Mouse (Mus musculus): ENCODE measurements around the gene Uvssa.
"Not testable (repeated sequence)": the region's sequence is repeated elsewhere in the genome, so short reads cannot be mapped to it uniquely, and the experiment has no call there.

The Uvssa gene

GRCm38 (mm10) chr5:33378302-33378854, at the start of gene Uvssa:
Gene Uvssa (plus strand): TSS chr5:33378549.
- peak; percentile 100 for DNase-seq

- no peak for DNase-seq
Measured at GRCm38 (mm10) chr5:33334381-33335272, 43.7 kb upstream of the Uvssa start.

DNA sequence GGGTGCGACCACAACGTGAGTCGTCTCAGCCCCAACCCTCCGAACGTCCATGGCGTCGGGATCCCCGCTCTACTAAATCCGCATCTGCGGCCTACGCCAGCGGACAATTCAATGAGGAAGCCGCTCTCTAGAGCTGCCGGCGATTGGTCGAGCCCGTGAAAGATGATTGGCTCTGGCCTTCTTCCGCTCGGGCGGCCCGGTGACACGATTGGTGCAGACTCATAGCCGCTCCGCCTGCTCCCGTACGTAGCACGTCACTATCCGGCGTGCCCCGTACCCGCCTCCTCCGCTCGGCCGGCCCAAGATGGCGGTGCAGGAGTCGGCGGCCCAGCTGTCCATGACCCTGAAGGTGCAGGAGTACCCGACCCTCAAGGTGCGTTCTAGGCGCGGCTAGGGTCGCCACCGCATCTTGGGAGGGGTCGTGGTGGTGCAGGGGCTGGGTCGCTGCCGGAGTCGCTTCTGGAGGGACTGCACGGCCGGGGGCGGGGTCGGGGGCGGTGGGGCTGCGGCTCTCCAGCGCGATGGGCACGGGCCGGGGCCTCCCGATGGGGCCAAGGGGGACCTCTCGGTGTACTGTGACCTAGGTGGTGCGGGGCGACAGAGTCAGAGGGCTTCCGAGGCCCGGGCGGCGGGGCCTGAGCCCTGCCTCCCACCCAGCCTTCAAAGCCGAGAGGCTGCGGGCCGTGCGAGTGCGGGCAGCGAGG, 42.9 kb upstream of the Uvssa start, which contains the start of gene Maea:
Maea (plus strand) TSS at position 237 of the 704 bp plus-strand sequence.
- DNase-seq = peak; percentile 96

- DNase-seq = peak; percentile 31
Measured at GRCm38 (mm10) chr5:33335977-33336360, 42.4 kb upstream of the Uvssa start.

DNA sequence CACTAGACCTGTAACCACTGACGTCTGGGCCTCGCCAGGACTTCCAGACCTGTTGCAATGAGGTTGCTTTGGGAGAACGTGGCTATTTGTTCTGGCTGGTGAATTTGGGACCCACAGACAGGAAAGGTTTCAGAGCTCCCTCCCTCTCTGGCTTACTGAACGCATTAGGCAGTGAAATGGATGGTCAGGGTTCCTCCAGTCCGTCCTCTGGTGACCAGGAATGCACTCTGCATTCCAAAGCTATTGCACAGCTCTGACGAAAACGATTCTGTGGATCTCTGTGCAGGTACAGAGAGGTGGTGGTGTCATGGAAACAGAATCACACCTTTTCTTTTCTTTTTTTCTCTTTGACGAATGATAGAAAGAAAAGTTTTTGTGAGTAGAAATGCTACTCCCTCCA, 41.1 kb upstream of the Uvssa start:
- DNase-seq = no peak

DNA sequence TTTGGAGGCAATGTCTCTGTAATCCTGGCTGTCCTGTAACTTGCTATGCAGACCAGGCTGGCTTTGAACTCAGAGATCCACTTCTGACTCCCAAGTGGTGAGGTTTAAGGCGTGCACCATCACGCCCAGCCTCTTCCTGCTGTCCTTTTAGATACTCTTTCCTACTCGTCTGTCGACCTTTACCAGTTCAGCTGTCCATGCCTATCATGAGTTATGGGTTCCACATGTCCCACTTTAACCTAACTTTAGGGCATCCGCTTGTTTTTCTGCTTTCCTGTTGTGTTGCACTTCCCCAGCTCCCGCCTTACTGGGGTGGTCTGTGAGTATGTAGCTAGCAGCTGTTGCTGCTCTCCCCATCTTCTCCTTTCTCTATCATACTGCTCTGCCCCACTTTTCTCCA, 37.2 kb upstream of the Uvssa start:
- DNase-seq = no peak

DNA sequence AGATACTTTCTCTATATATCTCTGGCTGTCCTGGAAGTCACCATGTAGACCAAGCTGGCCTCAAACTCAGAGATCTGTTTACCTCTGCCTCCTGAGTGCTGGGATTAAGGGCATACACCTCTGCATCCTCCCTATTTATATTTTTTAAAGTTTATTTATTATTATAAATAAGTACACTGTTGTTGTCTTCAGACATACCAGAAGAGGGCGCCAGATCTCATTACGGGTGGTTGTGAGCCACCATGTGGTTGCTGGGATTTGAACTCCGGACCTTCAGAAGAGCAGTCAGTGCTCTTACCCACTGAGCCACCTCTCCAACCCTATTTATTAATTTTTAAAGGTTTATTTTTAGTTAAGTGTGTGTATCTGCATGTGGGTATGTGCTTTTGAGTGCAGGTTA, 36.1 kb upstream of the Uvssa start:
- not testable (repeated sequence) for DNase-seq

DNA sequence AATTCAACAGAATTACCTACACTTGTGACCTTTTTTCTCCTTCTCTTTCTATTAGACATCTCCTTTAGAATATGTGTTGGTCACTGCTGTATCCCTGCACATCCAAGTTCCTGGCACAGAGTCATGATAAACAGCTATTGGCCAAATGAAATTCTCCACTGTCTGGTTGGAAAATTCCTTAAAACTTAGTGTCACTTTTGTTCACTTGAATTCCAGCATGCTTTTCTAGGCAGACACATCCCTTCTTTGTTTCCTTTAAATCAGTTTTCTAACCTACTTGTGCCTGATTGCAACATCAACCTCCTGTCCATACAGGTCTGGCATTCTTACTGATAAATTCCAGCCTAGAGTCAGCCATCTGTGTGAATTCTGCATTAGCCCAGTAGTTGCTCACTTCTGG, 35.5 kb upstream of the Uvssa start:
- no peak for DNase-seq

GRCm38 (mm10) chr5:33343571-33343970, 34.8 kb upstream of the Uvssa start:
- DNase-seq = no peak

- DNase-seq = no peak
Measured at GRCm38 (mm10) chr5:33344070-33344469, 34.3 kb upstream of the Uvssa start.

- DNase-seq = no peak
Measured at GRCm38 (mm10) chr5:33347620-33348019, 30.7 kb upstream of the Uvssa start.

DNA sequence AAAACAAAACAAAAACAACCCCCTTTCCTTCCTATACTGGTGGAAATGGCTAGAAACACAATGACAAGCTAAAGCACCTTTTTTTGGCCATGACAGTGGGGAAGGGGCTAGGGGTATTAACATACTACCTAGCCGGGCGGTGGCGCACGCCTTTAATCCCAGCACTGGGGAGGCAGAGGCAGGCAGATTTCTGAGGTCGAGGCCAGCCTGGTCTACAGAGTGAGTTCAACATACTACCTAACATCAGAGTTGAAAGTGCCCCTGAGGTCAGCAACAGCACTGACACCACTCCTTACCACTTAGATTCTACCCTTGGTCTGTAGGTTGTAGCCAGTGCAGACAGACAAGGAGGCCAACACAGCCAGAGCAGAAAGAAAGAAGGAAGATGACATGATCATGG, 29.1 kb upstream of the Uvssa start:
- DNase-seq = no peak

- DNase-seq = no peak
Measured at GRCm38 (mm10) chr5:33349706-33350105, 28.6 kb upstream of the Uvssa start.

DNA sequence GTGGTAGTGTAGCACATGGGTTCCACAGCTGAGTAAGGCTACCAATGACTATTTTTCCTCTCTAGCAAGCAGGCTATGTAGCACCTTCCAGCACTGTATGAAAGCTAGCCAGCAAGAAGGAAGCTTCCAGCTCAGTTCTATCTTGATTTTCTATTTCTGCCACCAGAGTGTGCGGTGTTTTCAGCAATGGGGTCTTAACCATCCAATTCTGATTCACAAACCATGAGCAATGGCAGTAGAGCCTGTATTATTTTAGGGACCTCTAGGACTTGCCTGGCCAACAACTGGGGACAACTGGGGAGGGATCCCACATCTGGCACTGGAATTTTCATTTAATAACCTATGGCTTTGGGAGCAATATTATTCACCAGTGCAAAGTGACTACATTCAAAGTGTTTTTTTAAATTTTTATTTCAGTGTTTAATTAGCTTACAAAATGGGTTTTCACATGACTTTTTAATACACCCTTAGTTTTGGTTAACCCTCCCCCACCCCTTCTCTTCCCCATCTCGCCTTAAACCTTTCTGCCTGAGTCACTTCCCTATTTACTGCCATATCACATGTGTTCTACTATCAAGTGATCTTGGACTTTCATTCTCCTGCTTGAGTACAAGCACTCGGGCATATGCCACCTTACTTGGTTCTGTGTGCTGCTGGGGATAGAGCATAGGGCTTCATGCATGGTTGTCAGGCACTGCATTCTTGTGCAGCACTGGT, 26.6 kb upstream of the Uvssa start:
- no peak for DNase-seq

DNA sequence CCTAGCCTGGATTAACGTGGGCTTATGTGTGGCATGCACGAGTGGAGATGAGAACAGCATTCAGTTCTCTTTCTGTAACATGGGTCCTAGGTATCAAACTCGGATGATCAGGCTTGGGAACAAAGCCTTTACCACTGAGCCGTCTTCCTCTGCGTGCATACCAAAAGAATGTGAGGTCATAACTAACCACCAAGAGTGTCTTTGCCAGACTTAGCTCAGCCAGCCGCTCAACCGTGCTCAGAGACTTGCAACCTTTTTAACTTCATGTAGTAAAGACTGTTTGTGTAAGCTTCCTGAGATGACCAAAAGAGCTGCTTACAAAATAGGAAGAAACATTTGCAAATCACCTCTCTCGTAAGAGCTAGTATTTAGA, 26.1 kb upstream of the Uvssa start:
- DNase-seq = no peak

- no peak for DNase-seq
Measured at GRCm38 (mm10) chr5:33353011-33353410, 25.3 kb upstream of the Uvssa start.

GRCm38 (mm10) chr5:33357494-33357893, 20.9 kb upstream of the Uvssa start:
- DNase-seq = no peak

- DNase-seq = no peak
Measured at GRCm38 (mm10) chr5:33358467-33358866, 19.9 kb upstream of the Uvssa start.

- DNase-seq = no peak
Measured at GRCm38 (mm10) chr5:33363263-33363662, 15.1 kb upstream of the Uvssa start.

DNA sequence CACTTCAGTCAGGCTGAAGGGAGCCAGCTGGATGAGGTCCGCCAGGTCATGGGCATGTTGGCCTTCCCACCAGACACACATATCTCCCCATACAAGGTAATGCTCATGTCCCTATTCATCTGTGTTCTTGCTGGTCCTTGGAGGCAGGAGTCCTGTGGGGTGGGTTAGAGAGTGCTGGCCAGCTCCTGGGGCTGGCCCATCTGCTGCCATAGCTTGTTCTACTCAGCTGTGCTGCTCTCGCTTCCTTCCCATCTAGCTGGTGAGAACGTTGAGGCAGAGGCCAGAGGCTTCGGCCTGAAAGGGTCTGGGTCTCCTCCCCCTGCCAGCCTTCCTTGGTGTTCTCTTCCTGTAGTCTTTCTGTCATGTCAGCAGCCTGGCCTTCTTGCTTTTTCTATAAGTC, 9.7 kb upstream of the Uvssa start:
- no peak for DNase-seq

DNA sequence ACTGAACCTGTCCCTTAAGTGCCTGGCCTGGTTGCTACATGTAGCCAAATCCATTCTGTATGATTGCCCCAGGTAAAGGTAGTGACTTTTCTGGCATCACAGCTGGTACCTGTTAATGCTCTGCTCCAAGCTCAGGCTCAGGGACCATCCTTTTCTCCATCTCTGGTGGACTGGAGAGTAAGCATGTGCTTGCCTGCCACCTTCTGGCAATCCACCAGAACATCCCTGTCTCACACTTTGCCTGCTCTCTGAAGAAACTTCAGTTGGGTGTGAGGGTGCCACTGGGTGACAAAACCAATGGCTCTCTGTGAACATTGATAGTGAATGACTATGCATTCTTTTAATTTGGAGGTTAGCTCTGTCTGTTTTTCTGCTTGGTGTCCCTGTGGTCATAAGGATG, 7.2 kb upstream of the Uvssa start:
- DNase-seq = peak; percentile 29

GRCm38 (mm10) chr5:33371668-33372067, 6.7 kb upstream of the Uvssa start:
- no peak for DNase-seq

DNA sequence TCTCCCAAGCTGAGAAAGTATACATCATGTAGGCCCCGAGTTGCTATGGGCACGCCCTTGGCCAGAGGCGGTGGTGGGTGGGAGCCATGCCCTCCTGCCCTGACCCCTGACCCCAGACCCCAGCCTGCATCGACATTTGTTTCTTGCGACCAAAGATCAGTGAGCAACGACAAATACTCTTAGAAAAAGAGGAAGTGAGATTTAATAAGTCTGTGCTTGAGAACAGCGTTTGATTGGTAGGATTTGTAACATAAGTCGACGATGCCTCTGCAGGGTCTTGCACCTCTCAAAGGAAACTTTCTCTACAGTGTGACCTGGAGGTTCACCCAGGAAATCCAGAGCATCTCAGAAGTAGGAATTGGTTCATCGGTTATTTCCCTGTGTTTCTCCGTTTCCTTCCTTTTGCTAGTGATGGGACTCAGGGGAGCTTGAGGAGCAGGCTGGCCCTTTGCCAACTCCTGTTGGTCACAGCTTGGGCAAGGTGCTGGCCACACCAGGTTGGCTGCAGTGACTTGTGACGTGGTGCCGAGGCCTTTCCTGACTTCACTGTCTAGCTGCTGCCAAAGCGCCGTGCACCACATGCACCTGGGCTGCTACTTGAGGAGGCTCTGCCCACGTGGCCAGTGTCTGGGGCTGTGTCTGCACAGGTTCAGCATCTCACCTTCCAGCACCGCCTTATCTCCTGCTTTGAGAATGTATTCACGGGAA, 5.9 kb upstream of the Uvssa start:
- DNase-seq = no peak

Measured in right cerebral cortex, postnatal 14 days (tissue).